Mouse (Mus musculus) kidney, postnatal 14 days (tissue): ENCODE measurements around the gene Nrros.

Source experiments
- DNase-seq: peaks from one replicate; pipeline ENCODE4 v3.0.0; 2022; ENCODE audit warnings: mixed read lengths

Nrros gene

GRCm38 (mm10) chr16:32165281-32165821 is at the start of gene Nrros:
Nrros (minus strand) TSS chr16:32165594.
- peak; percentile 63 for DNase-seq

GRCm38 (mm10) chr16:32214804-32215576 is 49.6 kb upstream of the Nrros start:
- DNase-seq, result no peak

GRCm38 (mm10) chr16:32214156-32214555 is 48.8 kb upstream of the Nrros start:
- DNase-seq, result no peak

GRCm38 (mm10) chr16:32204902-32205301 is 39.5 kb upstream of the Nrros start:
- no peak for DNase-seq

- DNase-seq, result peak; percentile 44
Observed at GRCm38 (mm10) chr16:32202681-32203080, 37.3 kb upstream of the Nrros start.

- DNase-seq, result no peak
Observed at GRCm38 (mm10) chr16:32201004-32201325, 35.6 kb upstream of the Nrros start.

GRCm38 (mm10) chr16:32200256-32201003 is 35.0 kb upstream of the Nrros start:
- peak; percentile 67 for DNase-seq

- DNase-seq, result no peak
Observed at GRCm38 (mm10) chr16:32190011-32190441, 24.6 kb upstream of the Nrros start.

GRCm38 (mm10) chr16:32189109-32189508 is 23.7 kb upstream of the Nrros start:
- peak; percentile 41 for DNase-seq

- no peak for DNase-seq
Observed at GRCm38 (mm10) chr16:32186056-32186455, 20.7 kb upstream of the Nrros start.

GRCm38 (mm10) chr16:32179333-32179901 is 14.0 kb upstream of the Nrros start, which contains the start of gene Bex6:
Bex6 (plus strand) TSS chr16:32179823.
- DNase-seq, result no peak

- DNase-seq, result peak; percentile 38
Observed at GRCm38 (mm10) chr16:32176896-32177686, 11.7 kb upstream of the Nrros start.

- no peak for DNase-seq
Observed at GRCm38 (mm10) chr16:32175029-32175428, 9.6 kb upstream of the Nrros start.

GRCm38 (mm10) chr16:32174340-32175005 is 9.1 kb upstream of the Nrros start:
- no peak for DNase-seq

- DNase-seq, result peak; percentile 53
Observed at GRCm38 (mm10) chr16:32173401-32173800, 8.0 kb upstream of the Nrros start.

- no peak for DNase-seq
Observed at GRCm38 (mm10) chr16:32171031-32171731, 5.8 kb upstream of the Nrros start.

GRCm38 (mm10) chr16:32167819-32168545 is 2.6 kb upstream of the Nrros start:
- no peak for DNase-seq

GRCm38 (mm10) chr16:32164396-32165027 is 882 bp downstream of the Nrros start:
- DNase-seq, result no peak

GRCm38 (mm10) chr16:32163891-32164290 is 1.5 kb downstream of the Nrros start:
- no peak for DNase-seq

GRCm38 (mm10) chr16:32163392-32163791 is 2.0 kb downstream of the Nrros start:
- no peak for DNase-seq
